Mouse (Mus musculus) gastrocnemius, adult 18-20 months (tissue): ENCODE measurements at regions not wholly inside any gene's neighbourhood (a gene's known extent, or its start where the extent isn't known, plus 50 kb on each side); places are given as distances from the start of the nearest gene placed in this dataset.

Experiments used
- DNase-seq: peaks from one replicate; pipeline ENCODE4 v3.0.0; 2021; ENCODE audit warnings: low spot score

DNA sequence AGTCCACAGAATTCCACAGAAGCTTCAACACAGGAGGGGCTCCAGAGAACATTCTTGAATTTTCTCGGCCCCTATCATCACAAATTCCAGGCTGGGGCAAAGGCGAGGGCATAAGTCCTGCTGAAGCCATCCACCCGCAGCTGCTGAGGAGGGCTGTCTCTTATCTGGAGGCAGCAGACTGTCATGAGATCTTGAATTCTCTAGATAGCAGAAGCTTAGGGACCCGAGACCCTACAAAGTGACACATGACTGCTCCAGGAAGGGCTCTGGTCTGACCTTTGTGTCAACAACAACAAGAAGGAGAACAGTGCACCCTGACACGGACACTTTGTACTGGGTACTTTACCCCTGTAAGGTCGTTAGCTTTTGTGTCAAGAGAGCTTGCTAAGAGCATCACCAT is 57.2 kb downstream of the Lao1 start:
- no peak for DNase-seq

DNA sequence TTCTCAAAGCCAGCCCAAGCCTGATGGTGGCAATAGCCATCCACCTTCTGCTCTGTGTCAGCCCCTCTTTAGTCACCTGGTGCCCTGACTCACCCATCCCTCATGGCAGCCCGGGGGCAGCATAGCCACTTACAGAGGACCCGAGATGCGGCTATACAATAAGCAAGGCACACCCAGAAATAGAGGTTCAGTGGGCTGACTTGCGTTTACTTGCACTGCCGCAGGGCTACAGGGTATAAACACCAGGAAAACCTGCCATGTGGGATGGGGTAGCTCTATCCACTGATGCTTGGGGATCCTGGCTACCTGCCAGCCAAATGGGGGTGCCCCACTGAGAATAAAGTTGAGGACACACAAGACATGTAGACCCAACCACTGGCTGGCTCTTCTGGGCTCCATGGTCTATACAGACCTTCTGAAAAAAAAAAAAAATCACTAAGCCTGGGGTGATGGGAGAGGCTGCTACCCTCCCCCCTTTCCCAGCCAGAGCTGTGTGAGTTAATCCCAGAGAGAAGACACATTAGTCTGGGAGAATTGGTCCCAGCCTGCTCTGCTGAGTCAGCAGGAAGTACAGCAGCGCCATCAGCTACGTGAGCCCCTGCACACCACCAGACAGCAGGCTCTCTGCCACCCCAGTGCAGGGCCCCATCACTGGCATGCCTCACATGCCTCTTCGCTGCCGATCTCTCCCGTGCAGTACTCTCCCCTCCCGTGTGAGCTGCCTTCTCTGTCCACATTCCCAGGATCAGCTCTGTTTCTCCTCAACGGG is 57.8 kb downstream of the Lao1 start:
- DNase-seq: no peak

DNA sequence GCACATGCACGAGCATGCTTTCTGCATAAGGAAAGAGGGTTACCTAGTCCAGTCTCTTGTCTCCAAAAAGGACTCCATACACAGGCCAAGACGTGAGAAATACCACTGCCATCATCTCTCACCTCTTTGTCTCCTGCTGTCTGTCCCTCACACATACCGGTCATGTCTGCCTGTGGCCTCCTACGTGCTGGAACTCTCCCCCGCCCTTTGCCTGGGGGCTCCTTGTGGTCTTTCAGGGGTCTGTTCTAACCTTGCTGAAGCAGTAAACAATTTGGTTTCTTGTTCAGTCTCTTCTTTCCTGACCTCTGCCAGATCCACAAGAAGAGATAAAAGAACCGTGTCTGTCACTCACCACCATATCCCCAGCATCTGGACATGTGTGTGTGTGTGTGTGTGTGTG is 61.0 kb downstream of the Lao1 start:
- DNase-seq: no peak

DNA sequence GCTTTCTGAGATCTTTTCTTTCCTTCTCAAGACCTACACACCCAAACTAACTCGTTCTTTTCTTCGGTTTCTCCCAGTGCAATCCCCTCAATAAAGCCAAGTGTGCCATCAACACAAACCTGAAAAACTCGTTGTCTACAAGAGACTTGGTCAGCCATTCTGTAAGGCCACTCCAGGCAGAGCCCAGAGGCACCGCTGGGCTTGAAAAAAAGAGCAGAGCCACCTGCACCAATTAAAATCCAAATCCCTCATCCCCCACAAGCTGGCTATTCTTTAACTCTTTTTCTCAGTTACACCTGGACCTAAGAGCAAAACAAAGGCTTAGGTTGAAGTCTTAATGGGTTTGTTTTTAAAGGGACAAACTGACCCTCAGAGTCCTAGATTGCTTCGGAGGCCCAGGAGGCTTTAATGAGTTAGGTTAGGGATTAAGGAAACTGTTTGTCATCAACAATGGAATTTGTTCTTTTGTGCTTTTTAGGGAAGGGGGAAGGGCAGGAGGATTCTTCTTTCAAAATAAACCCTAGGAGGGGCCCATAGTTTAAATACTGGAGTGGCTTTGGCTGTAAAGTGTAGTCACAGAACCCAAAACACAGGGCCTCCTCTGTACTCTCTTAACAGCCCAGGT is 65.0 kb downstream of the Lao1 start:
- no peak for DNase-seq

DNA sequence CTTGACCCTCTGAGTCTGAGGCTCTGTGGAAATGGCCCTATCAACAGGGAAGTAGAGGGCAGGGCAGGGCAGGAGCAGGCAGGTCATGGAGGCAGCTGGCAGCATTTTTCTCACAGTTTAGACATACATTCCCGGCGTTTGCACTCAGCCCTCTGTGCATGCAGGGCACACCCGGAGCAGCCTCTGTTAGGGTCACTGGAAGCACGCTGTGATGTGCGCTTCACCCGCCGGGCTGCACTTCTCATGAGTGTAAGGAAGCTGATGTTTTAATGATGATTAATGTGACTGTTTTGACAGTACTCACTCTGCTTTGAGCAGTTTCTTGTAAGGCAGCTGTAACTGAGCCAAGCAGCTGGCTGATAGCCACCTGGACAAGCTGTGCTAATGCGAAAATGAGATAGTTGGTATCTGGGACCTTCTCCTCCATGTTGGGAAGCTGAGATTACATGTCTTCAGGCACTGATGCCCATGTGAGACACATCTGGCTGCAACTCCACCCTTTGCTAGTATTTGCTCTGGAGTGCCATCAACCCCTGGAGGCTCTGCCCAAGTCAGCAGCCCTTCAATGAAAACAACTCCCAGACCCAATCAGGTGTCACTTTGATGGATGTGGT is 66.9 kb downstream of the Lao1 start:
- DNase-seq: no peak

DNA sequence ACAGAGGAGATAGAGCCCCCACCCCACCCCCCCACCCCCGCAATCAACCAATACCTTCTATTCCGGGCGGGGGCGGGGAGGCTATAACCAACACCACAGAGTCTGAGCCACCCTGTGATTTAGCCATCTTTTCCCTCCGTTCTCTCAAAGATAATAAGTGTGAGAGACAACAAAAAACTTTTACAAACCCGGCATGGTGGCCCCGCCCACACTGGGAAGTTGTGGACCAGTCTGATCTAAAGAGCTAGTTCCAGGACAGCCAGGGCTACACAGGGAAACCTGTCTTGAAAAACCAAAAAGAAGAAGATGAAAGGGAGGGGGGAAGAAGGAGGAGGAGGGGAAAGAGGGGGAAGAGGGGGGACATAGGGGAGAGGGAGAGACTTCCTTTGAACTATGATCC is 67.7 kb downstream of the Lao1 start:
- DNase-seq: no peak

DNA sequence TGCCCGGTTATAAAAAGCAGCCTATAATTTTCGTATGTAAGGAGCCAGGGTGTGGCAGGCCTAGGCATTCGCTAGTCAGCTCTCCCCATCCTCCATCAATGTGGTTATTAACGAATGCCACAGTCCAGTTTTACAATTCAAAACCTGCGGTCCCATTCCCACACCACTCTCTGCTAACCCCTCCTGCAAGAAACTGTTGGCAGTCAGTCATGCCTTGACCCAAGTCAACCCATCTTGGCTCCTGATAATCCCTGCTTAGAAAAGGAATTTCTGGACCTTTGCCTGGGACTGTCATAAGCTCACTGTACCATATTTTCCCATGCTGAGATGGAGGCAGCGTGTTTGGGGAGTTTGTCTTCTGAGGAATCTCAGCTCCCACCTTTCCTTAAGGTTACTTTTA is 68.4 kb downstream of the Lao1 start:
- no peak for DNase-seq

DNA sequence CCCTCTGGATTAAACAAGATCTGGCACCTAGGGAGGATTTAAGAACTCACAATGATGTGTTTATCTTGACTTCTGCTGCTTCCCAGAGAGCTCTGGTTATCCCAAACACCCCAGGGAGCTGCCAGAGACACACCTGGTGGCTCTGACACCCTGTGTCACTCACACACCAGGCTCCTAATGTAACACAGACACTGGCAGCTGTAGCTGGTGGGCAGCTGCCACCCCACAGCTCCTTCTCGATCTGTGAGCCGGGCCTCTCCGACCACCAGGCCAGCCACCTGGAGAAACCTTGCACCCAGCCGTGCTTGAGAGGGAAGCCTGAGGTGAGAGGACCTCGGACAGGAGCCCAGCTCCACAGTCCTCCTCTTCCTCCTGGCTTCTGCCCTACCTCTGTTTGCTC is 69.5 kb downstream of the Lao1 start:
- no peak for DNase-seq

DNA sequence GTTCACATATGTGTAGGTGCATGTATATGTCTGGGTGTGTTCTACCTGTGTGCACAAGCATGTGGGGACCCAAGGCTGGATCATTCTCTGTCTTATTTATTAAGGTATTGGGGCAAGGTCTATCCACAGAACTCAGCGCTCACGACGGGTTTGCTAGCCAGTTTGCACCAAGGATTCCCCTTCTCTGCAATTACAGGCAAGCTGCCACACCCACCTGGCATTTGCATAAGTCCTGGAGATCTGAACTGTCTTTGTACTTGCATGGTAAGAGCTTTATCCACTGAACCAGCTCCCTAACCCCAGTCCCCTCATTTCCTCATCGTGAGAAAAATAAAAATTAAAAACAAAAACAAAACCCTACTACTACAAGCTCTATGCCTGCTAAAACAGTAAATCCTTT is 71.6 kb downstream of the Lao1 start:
- DNase-seq: no peak

DNA sequence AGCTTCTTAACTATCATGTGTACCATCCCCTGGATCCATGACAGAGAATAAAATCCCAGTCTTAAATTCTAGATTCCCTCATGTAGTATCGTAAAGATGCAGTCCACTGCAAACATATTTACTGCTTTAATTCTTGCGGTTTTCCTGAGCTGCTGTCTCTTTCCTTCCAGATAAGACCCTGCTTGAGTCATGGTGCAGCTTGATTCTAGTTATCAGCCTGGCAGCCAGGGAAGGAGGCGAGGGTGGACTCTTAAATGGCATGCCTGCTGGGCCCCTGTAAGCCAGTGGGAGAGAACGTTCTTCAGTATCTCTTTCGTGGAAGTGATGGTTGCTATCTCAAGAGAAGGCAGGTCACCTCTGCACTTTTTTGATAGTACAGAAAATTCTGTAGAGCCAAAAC is 71.9 kb upstream of the Slc2a1 start:
- DNase-seq: no peak

DNA sequence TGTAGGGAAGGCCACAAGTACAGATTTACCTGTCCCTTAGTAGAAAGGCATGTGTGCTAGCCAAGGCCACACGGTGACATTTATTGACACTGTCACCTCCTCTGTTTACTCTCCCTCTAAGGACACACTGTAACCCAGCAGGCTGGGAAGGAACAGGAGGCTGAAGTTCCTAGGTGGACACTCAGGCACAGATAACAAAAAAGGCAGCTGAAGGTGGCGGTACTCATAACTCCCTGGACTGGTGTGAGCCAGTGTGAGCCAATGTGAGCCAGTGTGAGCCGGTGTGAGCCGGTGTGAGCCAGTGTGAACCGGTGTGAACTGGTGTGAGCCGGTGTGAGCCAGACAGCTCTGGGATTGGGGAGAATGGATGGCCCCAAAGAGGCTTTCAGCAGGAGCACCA is 68.5 kb upstream of the Slc2a1 start:
- no peak for DNase-seq

DNA sequence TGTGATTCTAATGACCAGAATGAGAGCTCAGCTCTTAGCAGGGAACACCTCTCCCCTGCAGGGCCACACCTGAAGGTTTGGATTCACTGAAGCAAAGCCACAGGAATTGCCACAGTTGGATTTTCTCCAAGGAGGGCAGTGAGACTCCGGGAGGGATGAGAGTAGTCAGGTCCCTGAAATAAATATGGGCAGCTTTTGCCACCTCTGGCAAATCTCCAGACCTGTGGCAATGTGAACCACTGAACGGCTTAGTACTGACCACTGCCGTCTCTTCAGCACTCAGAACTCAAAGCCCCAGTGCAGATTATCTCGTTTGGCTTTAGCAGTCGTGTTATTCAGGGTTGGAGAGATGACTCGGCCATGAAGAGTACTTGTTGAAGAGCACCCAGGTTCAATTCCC is 66.9 kb upstream of the Slc2a1 start:
- DNase-seq: peak; percentile 6

DNA sequence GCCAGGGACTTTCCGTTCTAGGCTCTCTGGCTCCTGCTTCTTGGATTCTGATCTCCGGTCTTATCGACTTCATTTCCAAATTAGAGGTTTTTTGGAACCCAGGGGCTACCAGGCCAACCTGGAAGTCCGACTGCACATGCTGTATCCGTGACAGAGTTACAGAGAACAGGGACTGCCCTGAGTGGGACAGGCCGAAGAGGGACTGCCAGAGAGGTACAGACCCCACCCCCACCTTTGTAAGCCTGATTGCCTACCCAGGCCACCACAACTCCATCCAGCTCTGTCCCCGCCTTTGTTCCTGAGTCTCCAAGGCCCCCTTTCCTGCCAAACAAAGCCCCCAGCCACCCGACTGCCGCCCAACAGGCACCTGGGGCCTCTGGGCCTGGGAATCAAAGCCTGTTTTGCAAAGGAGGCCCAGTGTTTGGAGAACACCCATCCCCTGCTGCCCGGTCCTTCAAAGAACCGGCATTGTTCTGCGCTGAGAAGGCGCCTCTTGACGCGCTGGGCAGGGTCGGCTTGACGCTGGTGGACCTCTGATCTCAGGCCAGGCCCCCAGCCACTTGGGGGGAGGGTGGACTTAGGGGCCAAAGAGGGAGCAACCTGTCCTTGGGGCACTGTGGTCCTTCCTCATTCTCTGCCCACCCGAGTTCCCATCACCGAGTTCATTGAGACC is 64.4 kb upstream of the Slc2a1 start:
- no peak for DNase-seq

DNA sequence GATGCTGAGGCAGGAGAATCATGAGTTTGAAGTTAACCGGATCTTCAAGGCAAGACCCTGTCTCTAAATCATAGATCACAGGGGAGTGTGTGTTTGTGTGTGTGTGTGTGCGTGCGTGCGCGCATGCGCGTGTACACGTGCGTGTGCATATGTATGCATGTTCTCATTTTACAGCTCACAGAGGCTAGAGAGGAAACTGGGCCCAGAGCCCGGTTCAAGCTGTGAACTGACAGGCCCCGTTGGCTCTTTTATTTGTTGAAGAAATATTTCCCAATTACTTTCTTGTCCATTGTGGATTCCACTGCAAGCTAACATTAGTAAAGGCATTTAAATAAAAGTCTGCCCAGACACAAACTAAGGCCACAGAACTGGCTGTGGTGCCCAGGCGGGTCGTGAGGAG is 63.7 kb upstream of the Slc2a1 start:
- DNase-seq: no peak

DNA sequence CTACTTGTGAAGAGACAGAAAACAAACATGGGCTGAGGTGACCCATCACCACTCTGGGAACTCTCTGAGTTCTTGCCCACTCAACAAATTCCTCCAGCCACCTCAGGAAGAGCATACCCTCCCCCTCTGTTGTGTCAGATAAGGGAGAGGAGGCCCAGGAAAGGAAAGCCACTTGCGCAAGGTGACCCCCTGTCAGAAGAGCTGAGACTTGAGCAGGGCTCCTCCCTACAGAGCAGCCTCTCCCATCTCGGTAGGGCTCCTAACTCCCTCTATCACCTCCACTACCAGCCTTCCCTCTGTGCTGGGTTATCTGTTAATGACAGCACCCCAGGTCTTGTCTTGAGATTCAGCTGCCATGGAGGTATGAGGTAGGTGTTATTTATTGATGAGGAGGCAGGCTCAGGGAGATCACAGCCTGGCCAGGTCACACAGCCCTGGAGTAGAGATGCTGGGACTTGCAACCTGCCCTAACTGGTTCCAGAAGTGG is 57.6 kb upstream of the Slc2a1 start:
- DNase-seq: no peak

DNA sequence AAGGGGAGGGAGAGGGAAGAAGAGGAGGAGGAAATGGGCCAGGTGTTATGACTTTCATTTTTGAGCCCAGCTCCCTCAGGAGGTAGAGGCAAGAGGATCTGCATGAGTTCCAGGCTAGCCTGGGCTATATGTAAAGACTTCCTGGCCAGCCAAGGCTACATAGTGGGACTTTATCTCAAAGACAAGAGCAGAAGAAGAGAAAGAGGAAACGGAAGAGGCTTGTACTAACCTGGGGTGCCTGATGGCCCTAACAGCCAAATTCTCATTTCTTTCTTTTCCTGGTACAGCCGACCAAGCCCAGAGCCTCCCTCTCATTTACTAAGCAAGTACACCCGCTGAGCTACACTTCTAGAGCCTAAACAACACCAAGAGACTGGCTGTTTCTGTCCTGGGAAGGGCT is 56.0 kb upstream of the Slc2a1 start:
- no peak for DNase-seq

DNA sequence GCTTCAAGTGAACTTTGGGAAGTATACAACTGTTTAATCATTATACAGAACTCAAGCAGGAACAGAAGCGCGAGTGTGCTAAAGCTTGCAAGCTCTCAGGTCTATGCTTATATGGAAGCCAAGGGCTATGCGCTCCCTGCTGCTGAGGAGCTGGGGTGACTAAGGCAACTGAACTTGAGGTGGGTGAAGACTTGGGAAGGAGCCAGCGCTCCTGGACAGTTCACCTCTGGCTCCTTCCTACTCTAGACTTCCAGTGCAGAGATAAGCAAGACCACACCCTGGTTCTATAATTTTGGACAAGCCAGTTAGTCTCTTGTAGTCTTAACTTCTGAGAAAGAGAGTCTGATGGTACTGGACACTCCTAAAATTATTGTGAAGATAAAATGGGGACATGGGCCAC is 55.3 kb upstream of the Slc2a1 start:
- DNase-seq: no peak

DNA sequence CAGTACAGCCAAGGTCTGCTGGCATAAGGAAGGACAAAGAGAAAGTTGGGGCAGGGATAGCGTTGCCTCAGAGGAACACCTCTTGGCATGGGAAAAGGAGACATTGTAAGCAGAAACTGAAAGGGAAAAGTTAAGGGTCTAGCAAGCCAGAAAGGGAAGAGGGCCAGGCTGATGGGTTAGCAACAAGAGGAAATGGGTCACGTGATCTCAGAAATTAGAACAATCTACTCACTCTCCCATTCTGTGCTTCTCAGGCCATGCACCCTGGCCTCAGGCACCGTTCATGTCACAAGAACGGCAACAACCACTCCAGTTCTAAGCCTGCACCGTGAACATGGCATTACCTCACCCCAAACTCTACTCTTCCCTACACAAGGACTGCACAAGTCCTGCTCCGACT is 54.8 kb upstream of the Slc2a1 start:
- no peak for DNase-seq

DNA sequence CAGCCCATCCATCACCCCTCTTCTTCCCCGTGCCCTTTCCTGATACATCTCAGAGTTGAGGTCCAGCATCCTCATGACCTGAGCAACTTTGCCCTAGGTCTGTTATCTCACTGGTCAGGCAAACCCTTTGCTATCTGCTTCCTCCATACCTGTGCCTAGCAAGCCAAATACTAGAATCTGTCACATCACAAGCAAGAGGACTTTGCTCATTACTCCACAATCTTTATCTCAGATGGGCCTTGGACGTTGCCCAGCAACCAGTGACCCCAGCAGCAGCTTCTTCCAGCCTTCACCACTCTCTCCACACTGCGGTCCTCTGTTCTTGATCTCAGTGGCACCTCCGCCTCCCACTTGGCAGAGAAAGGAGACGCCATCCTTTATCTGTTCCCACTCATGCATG is 54.4 kb upstream of the Slc2a1 start:
- DNase-seq: no peak

DNA sequence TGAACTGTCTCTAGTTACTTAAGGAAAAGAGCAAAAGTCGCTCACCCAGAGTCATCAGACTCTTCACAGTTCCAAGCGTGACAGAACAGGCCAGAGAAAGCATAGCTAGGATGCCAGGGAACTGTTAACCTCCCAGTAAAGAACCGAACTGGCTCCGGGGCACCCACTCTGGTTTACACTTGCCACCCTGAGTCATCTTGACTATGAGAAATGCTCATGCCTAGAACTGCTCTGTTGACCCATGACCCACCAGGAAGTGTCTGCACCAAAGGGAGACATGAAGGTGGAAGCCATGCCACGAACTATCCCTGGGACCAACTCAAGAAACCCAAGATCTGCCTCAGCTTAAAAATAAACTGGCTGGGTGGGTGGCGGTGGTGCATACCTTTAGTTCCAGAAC is 51.3 kb upstream of the Slc2a1 start:
- DNase-seq: no peak

DNA sequence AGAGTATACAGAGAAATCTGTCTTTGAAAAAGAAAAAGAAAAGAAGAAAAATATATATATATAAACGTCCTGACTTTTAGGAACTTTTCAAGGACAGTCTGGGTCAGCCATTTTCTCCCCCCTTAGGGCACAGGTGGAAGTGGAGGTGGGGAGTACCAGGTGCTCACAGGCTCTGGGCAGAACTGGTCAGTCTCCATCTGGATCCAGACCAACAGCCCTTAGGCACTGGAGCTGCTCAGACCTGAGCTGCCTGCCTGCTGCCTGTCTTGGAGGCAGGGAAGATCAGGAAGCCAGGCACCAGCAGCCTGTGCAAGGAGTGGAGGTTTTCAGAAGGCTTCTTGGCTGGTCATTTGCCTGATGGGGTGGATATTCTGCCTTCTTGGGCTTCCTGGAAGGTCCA is 50.7 kb upstream of the Slc2a1 start:
- DNase-seq: no peak
